Mouse (Mus musculus) neural tube, embryonic 11.5 days (tissue): ENCODE measurements around the gene Smcp. TPM values are rescaled to one million over a fixed set of nuclear protein-coding genes. Genes with fewer than 3 reads are reported as not detected.

Experiments used
- ATAC-seq: fragments of 200-750 bp; cut with Nextera tagmentation; 2 replicates; pipeline ENCODE4 v1.8.0; 2017; ENCODE audit warnings: moderate number of reproducible peaks, mild to moderate bottlenecking, moderate TSS enrichment, moderate library complexity; ENCODE audit not compliant: insufficient read depth, low FRiP score, low TSS enrichment
- DNase-seq: peaks from one replicate; pipeline ENCODE4 v3.0.0-alpha.2; 2015; ENCODE audit warnings: low spot score
- H3K27ac ChIP-seq: fragments of 300-500 bp; sonication (generic); 2 replicates; pipeline ENCODE4 v1.5.1; 2014; ENCODE audit warnings: low read depth, mild to moderate bottlenecking, low read length
- H3K27me3 ChIP-seq: fragments of 300-500 bp; sonication (generic); 2 replicates; pipeline ENCODE4 v1.6.1; 2014; ENCODE audit warnings: mild to moderate bottlenecking, low read length, mixed read lengths; ENCODE audit not compliant: control insufficient read depth, insufficient read depth
- H3K36me3 ChIP-seq: fragments of 300-500 bp; sonication (generic); 2 replicates; pipeline ENCODE4 v1.6.1; 2014; ENCODE audit warnings: mild to moderate bottlenecking, low read length, moderate library complexity, mixed read lengths; ENCODE audit not compliant: control insufficient read depth, insufficient read depth
- H3K4me1 ChIP-seq: fragments of 300-500 bp; sonication (generic); 2 replicates; pipeline ENCODE4 v1.6.1; 2014; ENCODE audit warnings: low read length, mixed read lengths; ENCODE audit not compliant: control insufficient read depth, insufficient read depth
- H3K4me2 ChIP-seq: fragments of 300-500 bp; sonication (generic); 2 replicates; pipeline ENCODE4 v1.6.1; 2014; ENCODE audit warnings: low read depth, mild to moderate bottlenecking, moderate library complexity
- H3K4me3 ChIP-seq: fragments of 300-500 bp; sonication (generic); 2 replicates; pipeline ENCODE4 v1.5.1; 2014; ENCODE audit warnings: low read depth, low read length
- H3K9ac ChIP-seq: fragments of 300-500 bp; sonication (generic); 2 replicates; pipeline ENCODE4 v1.6.1; 2014; ENCODE audit warnings: mild to moderate bottlenecking, low read length
- H3K9me3 ChIP-seq: fragments of 300-500 bp; sonication (generic); 2 replicates; pipeline ENCODE4 v1.6.1; 2016; ENCODE audit warnings: low read length; ENCODE audit not compliant: control insufficient read depth
- WGBS: fragments of 180-500 bp; shearing (Covaris S2); extraction: QIAGEN DNeasy Blood & Tissue Kit; methylation state at CpG from one replicate; pipeline ENCODE4 v1.1.7; 2014; 5-methylcytosine and 5-hydroxymethylcytosine counted together
- polyA plus RNA-seq: library from polyadenylated mRNA; unstranded; fragments of >200 nt; fragmentation: Nextera tagmentation; extraction: Ambion mirVana; gene quantifications from 2 replicates; pipeline ENCODE4 v1.2.1, GENCODE M21; 2014

Smcp gene
- polyA plus RNA-seq = not detected in 2 replicates

- no peaks in the 10 kb centered on the region for H3K9me3 ChIP-seq
- DNase-seq (no peak), ATAC-seq (no peak)
- H3K36me3 ChIP-seq = no peaks in the 10 kb centered on the region
- H3K4me3 ChIP-seq = no peak within 1 kb of the TSS
- H3K4me1 ChIP-seq = no peaks in the 10 kb centered on the region
- no peak within 1 kb of the TSS for H3K27ac ChIP-seq
- H3K27me3 ChIP-seq = no peaks in the 10 kb centered on the region
- WGBS = 69% methylated on average over 1 of the region's 1 CpGs
- no peak within 1 kb of the TSS for H3K9ac ChIP-seq
- no peak within 1 kb of the TSS for H3K4me2 ChIP-seq
Measured at GRCm38 (mm10) chr3:92588858-92589257, at the start of gene Smcp. Gene Smcp, minus strand, starts transcription at chr3:92588997.

GRCm38 (mm10) chr3:92638653-92638991, 49.8 kb upstream of the Smcp start:
- no peaks in the 10 kb centered on the region for H3K27me3 ChIP-seq
- H3K27ac ChIP-seq = no peak overlapping the region
- DNase-seq (no peak), ATAC-seq (no peak)
- no peaks in the 10 kb centered on the region for H3K9me3 ChIP-seq
- 87% methylated on average over 3 of the region's 3 CpGs for WGBS
- H3K9ac ChIP-seq = no peak overlapping the region
- no peaks in the 10 kb centered on the region for H3K36me3 ChIP-seq
- no peak overlapping the region for H3K4me3 ChIP-seq
- no peaks in the 10 kb centered on the region for H3K4me1 ChIP-seq
- H3K4me2 ChIP-seq = no peak overlapping the region

- Histone ChIP-seq H3K4me2 (no peak overlapping the region), H3K27ac (no peak overlapping the region), H3K36me3 (no peaks in the 10 kb centered on the region), H3K4me3 (no peak overlapping the region), H3K27me3 (no peaks in the 10 kb centered on the region), H3K9me3 (no peaks in the 10 kb centered on the region), H3K9ac (no peak overlapping the region), H3K4me1 (no peaks in the 10 kb centered on the region)
- WGBS = 52% methylated on average over 1 of the region's 1 CpGs
- no peak for DNase-seq
- ATAC-seq = no peak
Measured at GRCm38 (mm10) chr3:92637745-92638652, 49.2 kb upstream of the Smcp start.

GRCm38 (mm10) chr3:92621560-92621959, 32.8 kb upstream of the Smcp start, which contains the start of gene Lce6a:
Gene Lce6a, minus strand, starts transcription at chr3:92621660.
- H3K27me3 ChIP-seq = no peaks in the 10 kb centered on the region
- H3K9ac ChIP-seq = no peak within 1 kb of the TSS
- H3K4me2 ChIP-seq = no peak within 1 kb of the TSS
- WGBS = 87% methylated on average over 2 of the region's 2 CpGs
- H3K36me3 ChIP-seq = no peaks in the 10 kb centered on the region
- ATAC-seq (no peak), DNase-seq (no peak)
- H3K27ac ChIP-seq = no peak within 1 kb of the TSS
- H3K4me3 ChIP-seq = no peak within 1 kb of the TSS
- H3K9me3 ChIP-seq = no peaks in the 10 kb centered on the region
- H3K4me1 ChIP-seq = no peaks in the 10 kb centered on the region

DNA sequence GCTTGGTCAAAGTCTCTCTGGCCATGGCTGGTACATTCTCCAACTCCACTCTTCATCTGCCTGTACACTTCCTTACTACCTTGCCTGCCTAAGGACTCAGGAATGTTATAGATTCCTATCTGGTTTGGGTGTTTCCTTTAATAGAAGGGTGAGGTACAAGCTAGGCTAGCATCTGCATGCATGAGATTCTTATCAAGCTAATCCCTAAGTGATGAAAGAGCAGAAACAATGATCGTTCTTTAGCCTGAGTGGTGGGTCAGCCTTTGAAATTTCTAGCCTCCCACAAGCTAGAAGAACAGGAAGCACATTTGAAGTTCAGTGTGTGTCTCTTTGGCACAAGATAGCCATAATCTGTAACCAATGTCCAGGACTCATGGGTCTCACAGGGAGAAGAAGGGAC, 21.0 kb upstream of the Smcp start:
- Histone ChIP-seq H3K9ac (no peak overlapping the region), H3K36me3 (no peaks in the 10 kb centered on the region), H3K27ac (no peak overlapping the region), H3K4me2 (no peak overlapping the region), H3K4me3 (no peak overlapping the region), H3K27me3 (no peaks in the 10 kb centered on the region), H3K9me3 (no peaks in the 10 kb centered on the region), H3K4me1 (no peaks in the 10 kb centered on the region)
- ATAC-seq (no peak), DNase-seq (no peak)
- WGBS = 79% methylated on average over 1 of the region's 1 CpGs

- Histone ChIP-seq H3K27me3 (no peaks in the 10 kb centered on the region), H3K4me3 (no peak within 1 kb of the TSS), H3K4me2 (no peak within 1 kb of the TSS), H3K4me1 (no peaks in the 10 kb centered on the region), H3K27ac (no peak within 1 kb of the TSS), H3K36me3 (no peaks in the 10 kb centered on the region), H3K9me3 (no peaks in the 10 kb centered on the region), H3K9ac (no peak within 1 kb of the TSS)
- DNase-seq (no peak), ATAC-seq (no peak)
Measured at GRCm38 (mm10) chr3:92607392-92607791, 18.6 kb upstream of the Smcp start, which contains the start of gene 2210017I01Rik. Gene 2210017I01Rik, minus strand, starts transcription at chr3:92607492.

DNA sequence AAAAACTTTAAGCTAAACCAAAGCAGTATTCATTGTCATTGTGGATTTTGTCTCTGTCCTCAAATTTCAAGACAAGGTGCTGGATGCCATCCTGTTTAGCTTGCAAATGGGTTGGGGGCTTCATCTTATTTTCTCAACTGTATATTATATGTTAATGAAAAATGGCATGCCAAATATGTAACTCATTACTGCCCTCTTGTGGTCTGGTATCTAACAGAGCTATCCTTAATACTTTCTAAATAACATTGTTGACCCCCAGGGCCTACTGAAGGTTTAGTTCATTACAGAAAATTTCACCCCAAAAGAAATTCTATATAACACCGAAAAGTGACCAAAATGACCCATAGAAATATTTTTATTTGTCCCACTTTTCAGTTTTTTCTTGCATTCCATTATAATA, 13.4 kb upstream of the Smcp start:
- Histone ChIP-seq H3K27ac (no peak overlapping the region), H3K4me2 (no peak overlapping the region), H3K4me1 (no peaks in the 10 kb centered on the region), H3K9me3 (0 out of 2 replicates have a peak, but pooled peaks cover 3% of the 10 kb centered on the region), H3K27me3 (no peaks in the 10 kb centered on the region), H3K36me3 (no peaks in the 10 kb centered on the region), H3K4me3 (no peak overlapping the region), H3K9ac (no peak overlapping the region)
- 40% methylated on average over 1 of the region's 1 CpGs for WGBS
- DNase-seq (no peak), ATAC-seq (no peak)

DNA sequence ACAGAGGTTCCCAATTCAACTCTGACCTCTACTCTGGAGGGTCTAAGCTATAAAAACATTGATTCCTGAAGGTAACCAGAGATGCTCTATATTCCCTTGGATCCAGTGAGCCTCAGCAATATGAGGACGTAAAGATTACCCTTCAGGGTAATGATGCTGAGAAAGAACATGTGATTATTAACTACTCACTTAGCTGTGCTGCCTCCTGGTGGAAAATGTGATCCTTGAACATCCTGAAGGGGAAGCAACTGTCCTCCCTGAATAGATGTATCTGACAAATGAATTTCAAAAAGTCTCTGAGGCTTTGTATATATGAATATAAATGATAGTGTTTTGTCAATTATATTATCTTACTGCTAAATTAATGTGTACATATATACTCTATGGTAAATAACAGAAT, 11.7 kb upstream of the Smcp start:
- WGBS = 35% methylated on average over 1 of the region's 1 CpGs
- Histone ChIP-seq H3K4me2 (no peak overlapping the region), H3K36me3 (no peaks in the 10 kb centered on the region), H3K9ac (no peak overlapping the region), H3K4me3 (no peak overlapping the region), H3K9me3 (0 out of 2 replicates have a peak, but pooled peaks cover 3% of the 10 kb centered on the region), H3K27me3 (no peaks in the 10 kb centered on the region), H3K4me1 (no peaks in the 10 kb centered on the region), H3K27ac (no peak overlapping the region)
- DNase-seq (no peak), ATAC-seq (no peak)

DNA sequence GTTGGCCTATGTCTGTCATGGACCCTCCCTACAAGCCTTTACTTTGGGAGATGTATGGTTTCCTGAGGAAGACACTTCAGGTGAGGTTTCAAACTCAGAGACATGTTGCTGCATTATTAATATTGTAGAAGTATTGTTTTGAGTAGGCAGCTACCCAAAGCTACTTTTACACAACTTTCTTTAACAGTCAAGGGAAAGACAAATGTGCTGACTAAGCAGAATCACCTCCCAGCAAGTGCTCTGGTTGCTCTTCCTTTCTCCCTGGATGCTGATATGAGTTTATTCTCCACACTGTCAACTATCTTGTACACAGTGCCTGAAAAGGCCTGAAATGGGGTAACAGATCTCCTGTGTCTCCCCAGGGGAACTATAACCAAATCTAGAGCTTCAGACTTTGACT, 11.2 kb upstream of the Smcp start:
- no peak for DNase-seq
- H3K4me3 ChIP-seq = no peak overlapping the region
- no peaks in the 10 kb centered on the region for H3K4me1 ChIP-seq
- ATAC-seq = no peak
- no peaks in the 10 kb centered on the region for H3K36me3 ChIP-seq
- H3K9me3 ChIP-seq = 0 out of 2 replicates have a peak, but pooled peaks cover 3% of the 10 kb centered on the region
- no peak overlapping the region for H3K9ac ChIP-seq
- no peaks in the 10 kb centered on the region for H3K27me3 ChIP-seq
- no peak overlapping the region for H3K4me2 ChIP-seq
- no peak overlapping the region for H3K27ac ChIP-seq
